Mouse (Mus musculus) brain, embryonic 14.5 days (tissue): Measurements from ENCODE around the gene Gm43552.

Experiments used
- CTCF ChIP-seq: fragments of 200-500 bp; IDR thresholded peaks from 2 replicates; pipeline ENCODE4 v1.5.1; 2012; ENCODE audit warnings: inconsistent platforms, mild to moderate bottlenecking, moderate library complexity, borderline replicate concordance; ENCODE audit not compliant: insufficient read depth, insufficient read length; ENCODE audit errors: extremely low read depth
- POLR2A ChIP-seq: fragments of 200-500 bp; IDR thresholded peaks from 2 replicates; pipeline ENCODE4 v1.6.1; 2012; ENCODE audit warnings: mild to moderate bottlenecking, inconsistent platforms, borderline replicate concordance; ENCODE audit not compliant: poor library complexity, insufficient read depth, insufficient read length, severe bottlenecking; ENCODE audit errors: extremely low read depth

- TF ChIP-seq CTCF = no peak
- no peak for TF ChIP-seq POLR2A
These were observed 46.2 kb upstream of the Gm43552 start for GRCm38 (mm10) chr5:65538829-65539228.
